In genomic region chr12:36718417-36718816, GRCm38 (mm10) we compare ENCODE assay signal across 29 mouse cellular contexts.
DNase-seq lines count a peak whose midpoint lies in the region; ATAC-seq and TF ChIP-seq lines count a peak whose summit lies in the region.
"Had no signal": no experiment of that assay in that cellular context is flagged by ENCODE, and none has a peak within 500 bp of the region (broad histone marks: within the 10 kb centered on the region; RNA-seq: fewer than 3 reads in every experiment).

No protein-coding gene starts in this region.

- no peaks in the 10 kb centered on the region for H3K9me3 ChIP-seq in heart, embryonic 10.5 days
- H3K9me3 ChIP-seq in kidney, embryonic 16.5 days (ENCODE audit: low read length), result no peaks in the 10 kb centered on the region
- H3K9me3 ChIP-seq in kidney, embryonic 14.5 days (ENCODE audit: control insufficient read depth, low read length), result no peaks in the 10 kb centered on the region
- no peaks in the 10 kb centered on the region for H3K9me3 ChIP-seq in lung, postnatal 0 days (ENCODE audit: low read length)
- no peaks in the 10 kb centered on the region for H3K9me3 ChIP-seq in limb, embryonic 13.5 days
- H3K9me3 ChIP-seq: G1E; heart, embryonic 15.5 days; hindbrain, embryonic 13.5 days; liver, embryonic 15.5 days; neural tube, embryonic 15.5 days had no signal

- H3K27me3 ChIP-seq in heart, embryonic 10.5 days (ENCODE audit: insufficient read depth, poor library complexity, severe bottlenecking), result no peaks in the 10 kb centered on the region
- no peaks in the 10 kb centered on the region for H3K27me3 ChIP-seq in kidney, embryonic 16.5 days (ENCODE audit: insufficient read depth, low read length)
- no peaks in the 10 kb centered on the region for H3K27me3 ChIP-seq in kidney, embryonic 14.5 days (ENCODE audit: control insufficient read depth, insufficient read depth, low read length)
- no peaks in the 10 kb centered on the region for H3K27me3 ChIP-seq in lung, postnatal 0 days (replicated peaks; ENCODE audit: insufficient read depth, low read length)
- H3K27me3 ChIP-seq in limb, embryonic 13.5 days, result no peaks in the 10 kb centered on the region
- H3K27me3 ChIP-seq: heart, embryonic 15.5 days; hindbrain, embryonic 13.5 days; liver, embryonic 15.5 days; neural tube, embryonic 15.5 days had no signal

- no peak overlapping the region for H3K27ac ChIP-seq in heart, embryonic 10.5 days
- H3K27ac ChIP-seq in kidney, embryonic 16.5 days (ENCODE audit: low read length), result no peak overlapping the region
- no peak overlapping the region for H3K27ac ChIP-seq in kidney, embryonic 14.5 days (ENCODE audit: low read depth, low read length)
- H3K27ac ChIP-seq in lung, postnatal 0 days (ENCODE audit: low read length), result peak overlapping the region; percentile 8; the same call in 1 of the 2 replicates
- no peak overlapping the region for H3K27ac ChIP-seq in limb, embryonic 13.5 days
- H3K27ac ChIP-seq: heart, embryonic 15.5 days; hindbrain, embryonic 13.5 days; liver, embryonic 15.5 days; neural tube, embryonic 15.5 days had no signal

- no peak for TF ChIP-seq CTCF in lung, postnatal 0 days (IDR thresholded peaks at IDR 0.05)
- TF ChIP-seq CTCF in lung, adult 2 months (IDR thresholded peaks at IDR 0.05; ENCODE audit: insufficient read depth, low read length), result no peak

- peak overlapping the region; percentile 27; the same call in 1 of the 2 replicates for H3K4me2 ChIP-seq in kidney, embryonic 16.5 days (replicated peaks; ENCODE audit: low read depth, low read length)
- H3K4me2 ChIP-seq in kidney, embryonic 14.5 days (replicated peaks; ENCODE audit: low read depth, low read length), result no peak overlapping the region
- no peak overlapping the region for H3K4me2 ChIP-seq in lung, postnatal 0 days (replicated peaks; ENCODE audit: low read depth, low read length)
- peak overlapping the region; percentile 12; the same call in 1 of the 2 replicates for H3K4me2 ChIP-seq in limb, embryonic 13.5 days (replicated peaks)
- H3K4me2 ChIP-seq: heart, embryonic 15.5 days; hindbrain, embryonic 13.5 days; liver, embryonic 15.5 days; neural tube, embryonic 15.5 days had no signal

- TF ChIP-seq POLR2A in lung, adult 2 months (IDR thresholded peaks at IDR 0.05; ENCODE audit: borderline replicate concordance, extremely low read depth, low read depth, low read length), result no peak

- ATAC-seq in kidney, embryonic 16.5 days (ENCODE audit: low FRiP score, low TSS enrichment), result no peak
- no peak for ATAC-seq in kidney, embryonic 14.5 days (ENCODE audit: low FRiP score, low TSS enrichment)
- ATAC-seq in lung, postnatal 0 days, result no peak
- ATAC-seq in limb, embryonic 13.5 days (ENCODE audit: low FRiP score, low read depth), result no peak
- ATAC-seq: forebrain, embryonic 16.5 days; intestine, embryonic 16.5 days; Patski had no signal

- TF ChIP-seq EP300 in lung, postnatal 0 days (IDR thresholded peaks at IDR 0.05), result no peak

- no peak overlapping the region for H3K4me3 ChIP-seq in heart, embryonic 10.5 days
- no peak overlapping the region for H3K4me3 ChIP-seq in kidney, embryonic 16.5 days (ENCODE audit: low read length)
- H3K4me3 ChIP-seq in kidney, embryonic 14.5 days (ENCODE audit: low read length), result no peak overlapping the region
- H3K4me3 ChIP-seq in lung, postnatal 0 days (ENCODE audit: low read depth, low read length), result no peak overlapping the region
- H3K4me3 ChIP-seq in lung, adult 2 months (replicated peaks; ENCODE audit: extremely low read depth, low read depth, low read length), result no peak overlapping the region
- no peak overlapping the region for H3K4me3 ChIP-seq in limb, embryonic 13.5 days
- H3K4me3 ChIP-seq: erythroblast, embryonic 14.5 days; heart, embryonic 15.5 days; hindbrain, embryonic 13.5 days; liver, embryonic 15.5 days; neural tube, embryonic 15.5 days had no signal

- H3K9ac ChIP-seq in kidney, embryonic 16.5 days (replicated peaks; ENCODE audit: low read length), result no peak overlapping the region
- no peak overlapping the region for H3K9ac ChIP-seq in kidney, embryonic 14.5 days (ENCODE audit: low read depth, low read length)
- no peak overlapping the region for H3K9ac ChIP-seq in lung, postnatal 0 days (replicated peaks; ENCODE audit: low read depth)
- H3K9ac ChIP-seq in limb, embryonic 13.5 days, result no peak overlapping the region
- H3K9ac ChIP-seq: heart, embryonic 15.5 days; hindbrain, embryonic 13.5 days; liver, embryonic 15.5 days; neural tube, embryonic 15.5 days had no signal

- no peaks in the 10 kb centered on the region for H3K4me1 ChIP-seq in heart, embryonic 10.5 days
- H3K4me1 ChIP-seq in kidney, embryonic 16.5 days (ENCODE audit: insufficient read depth, low read length), result peaks cover 8% of the 10 kb centered on the region
- H3K4me1 ChIP-seq in kidney, embryonic 14.5 days (ENCODE audit: control insufficient read depth, insufficient read depth, low read length), result peaks cover 17% of the 10 kb centered on the region; the same call in 1 of the 2 replicates
- no peaks in the 10 kb centered on the region for H3K4me1 ChIP-seq in lung, postnatal 0 days (ENCODE audit: insufficient read depth, low read depth, low read length)
- H3K4me1 ChIP-seq in lung, adult 2 months (ENCODE audit: control insufficient read depth, insufficient read depth, low read length), result peaks cover 6% of the 10 kb centered on the region
- H3K4me1 ChIP-seq in limb, embryonic 13.5 days, result peaks cover 53% of the 10 kb centered on the region
- H3K4me1 ChIP-seq: liver, embryonic 15.5 days; neural tube, embryonic 15.5 days had no signal

- DNase-seq in heart, adult 11 months, result peak; percentile 90
- DNase-seq in heart, embryonic 10.5 days (ENCODE audit: low spot score), result no peak
- DNase-seq in lung, postnatal 0 days (ENCODE audit: low spot score), result no peak
- DNase-seq in lung, adult 2 months, result no peak
- no peak for DNase-seq in ovary, postnatal 14 days (ENCODE audit: low spot score)
- DNase-seq: adrenal gland, postnatal 10 days; cerebellum, adult 11 months; cerebellum, adult 9-10 months; gastrocnemius, postnatal 10 days; heart, postnatal 4 days; kidney, adult 9 months; layer of hippocampus, postnatal 36 days; left cerebral cortex, postnatal 4 days; midbrain, embryonic 14.5 days; right cerebral cortex, adult 18-20 months; spleen, adult 18-20 months; thymus, postnatal 14 days had no signal

- no peaks in the 10 kb centered on the region for H3K36me3 ChIP-seq in heart, embryonic 10.5 days
- no peaks in the 10 kb centered on the region for H3K36me3 ChIP-seq in kidney, embryonic 16.5 days (ENCODE audit: insufficient read depth, low read length)
- no peaks in the 10 kb centered on the region for H3K36me3 ChIP-seq in kidney, embryonic 14.5 days (ENCODE audit: control insufficient read depth, insufficient read depth, low read length)
- no peaks in the 10 kb centered on the region for H3K36me3 ChIP-seq in lung, postnatal 0 days (ENCODE audit: insufficient read depth, low read length)
- no peaks in the 10 kb centered on the region for H3K36me3 ChIP-seq in limb, embryonic 13.5 days
- H3K36me3 ChIP-seq: G1E; heart, embryonic 15.5 days; hindbrain, embryonic 13.5 days; liver, embryonic 15.5 days; neural tube, embryonic 15.5 days had no signal

- 64% methylated on average over 2 of the region's 2 CpGs for WGBS in heart, embryonic 10.5 days
- 42% methylated on average over 2 of the region's 2 CpGs for WGBS in kidney, embryonic 16.5 days
- 31% methylated on average over 2 of the region's 2 CpGs for WGBS in kidney, embryonic 14.5 days
- WGBS in lung, postnatal 0 days, result 63% methylated on average over 2 of the region's 2 CpGs
- 65% methylated on average over 2 of the region's 2 CpGs for WGBS in lung, adult 2 months
- 51% methylated on average over 2 of the region's 2 CpGs for WGBS in limb, embryonic 13.5 days

Comparison
In these comparisons a context has a peak if more than half of its experiments do, and no peak if none do; other contexts are left out.
1. H3K4me2 ChIP-seq: peak in kidney, embryonic 16.5 days (single experiment) and limb, embryonic 13.5 days (single experiment); none in kidney, embryonic 14.5 days (single experiment) and lung, postnatal 0 days (single experiment).